8 mouse cellular contexts compared by ENCODE assay signal in genomic region chrX:6400398-6401020, GRCm38 (mm10). TPM values are rescaled to one million over a fixed set of nuclear protein-coding genes. Genes with fewer than 3 reads are reported as not detected.
DNase-seq lines count a peak whose midpoint lies in the region; ATAC-seq and TF ChIP-seq lines count a peak whose summit lies in the region.

No protein-coding gene starts in this region.

- TF ChIP-seq CTCF in testis, adult 2 months (IDR thresholded peaks at IDR 0.05; ENCODE audit: control insufficient read depth, insufficient read depth, insufficient replicate concordance, low read depth, low read length) = no peak

- peak overlapping the region; percentile 71 for H3K9ac ChIP-seq in kidney, embryonic 14.5 days (ENCODE audit: low read depth, low read length)

- H3K9me3 ChIP-seq in kidney, embryonic 14.5 days (ENCODE audit: control insufficient read depth, low read length) = no peaks in the 10 kb centered on the region
- H3K9me3 ChIP-seq in midbrain, embryonic 10.5 days (replicated peaks) = 0 out of 2 replicates have a peak, but pooled peaks cover 9% of the 10 kb centered on the region

- TF ChIP-seq POLR2A in testis, adult 2 months (IDR thresholded peaks at IDR 0.05; ENCODE audit: control insufficient read depth, low read depth, low read length) = no peak

- H3K4me3 ChIP-seq in kidney, embryonic 14.5 days (ENCODE audit: low read length) = peak overlapping the region; percentile 61
- peak overlapping the region; percentile 70 for H3K4me3 ChIP-seq in midbrain, embryonic 10.5 days
- peak overlapping the region; percentile 72 for H3K4me3 ChIP-seq in testis, adult 2 months (ENCODE audit: control insufficient read depth, low read depth, low read length)

- H3K4me1 ChIP-seq in kidney, embryonic 14.5 days (ENCODE audit: control insufficient read depth, insufficient read depth, low read length) = no peaks in the 10 kb centered on the region
- peaks cover 14% of the 10 kb centered on the region for H3K4me1 ChIP-seq in midbrain, embryonic 10.5 days
- peaks cover 4% of the 10 kb centered on the region; the same call in 1 of the 2 replicates for H3K4me1 ChIP-seq in testis, adult 2 months (ENCODE audit: control insufficient read depth, insufficient read depth, low read length)

- H3K27ac ChIP-seq in kidney, embryonic 14.5 days (ENCODE audit: low read depth, low read length) = peak overlapping the region; percentile 76
- peak overlapping the region; percentile 90 for H3K27ac ChIP-seq in midbrain, embryonic 10.5 days (replicated peaks)
- peak overlapping the region; percentile 17; the same call in 1 of the 2 replicates for H3K27ac ChIP-seq in testis, adult 2 months (ENCODE audit: control insufficient read depth, insufficient read depth, low read depth, low read length)

- no peaks in the 10 kb centered on the region for H3K27me3 ChIP-seq in kidney, embryonic 14.5 days (ENCODE audit: control insufficient read depth, insufficient read depth, low read length)
- H3K27me3 ChIP-seq in midbrain, embryonic 10.5 days (ENCODE audit: low read depth, poor library complexity, severe bottlenecking) = no peaks in the 10 kb centered on the region
- no peaks in the 10 kb centered on the region for H3K27me3 ChIP-seq in testis, adult 2 months (ENCODE audit: control insufficient read depth, insufficient read depth, low read length)

- ATAC-seq in kidney, embryonic 14.5 days (ENCODE audit: low FRiP score, low TSS enrichment) = peak; percentile 45

- 22% methylated on average over 32 of the region's 49 CpGs for WGBS in kidney, embryonic 14.5 days
- WGBS in midbrain, embryonic 10.5 days = 25% methylated on average over 42 of the region's 49 CpGs

- H3K4me2 ChIP-seq in kidney, embryonic 14.5 days (replicated peaks; ENCODE audit: low read depth, low read length) = peak overlapping the region; percentile 41

- no peaks in the 10 kb centered on the region for H3K36me3 ChIP-seq in kidney, embryonic 14.5 days (ENCODE audit: control insufficient read depth, insufficient read depth, low read length)
- no peaks in the 10 kb centered on the region for H3K36me3 ChIP-seq in midbrain, embryonic 10.5 days
- no peaks in the 10 kb centered on the region for H3K36me3 ChIP-seq in testis, adult 2 months (ENCODE audit: control insufficient read depth, insufficient read depth, low read length)

- DNase-seq in thymus, postnatal 14 days = peak; percentile 1
- DNase-seq in thymus, postnatal 0 days (ENCODE audit: low spot score) = no peak
- peak; percentile 9 to 17 for DNase-seq in cerebellum, postnatal 4 days (ENCODE audit: low spot score in 2 of 2)
- DNase-seq in heart, adult 8-10 months (ENCODE audit: low spot score) = peak; percentile 1
- peak; percentile 44 for DNase-seq in midbrain, embryonic 10.5 days (ENCODE audit: low spot score)
- DNase-seq in spleen, adult 18-20 months = no peak

RNA-seq across cellular contexts. Expression of gene Shroom4, which starts 0.9 kb away (rescaled TPM):
- 0.22 and 0.27 TPM in 2 replicates for polyA plus RNA-seq in thymus, postnatal 0 days (2015; fragmentation: Nextera tagmentation; extraction: Ambion mirVana)
- total RNA-seq in heart, adult 8-10 months (2022) = 10 to 100 TPM; 11.9 to 17.4 (median 14.1) TPM
- 5.1 and 9.3 TPM in 2 replicates for polyA plus RNA-seq in kidney, embryonic 14.5 days (2014; fragmentation: Nextera tagmentation; extraction: Ambion mirVana)
- 3.6 and 3.9 TPM in 2 replicates for polyA plus RNA-seq in midbrain, embryonic 10.5 days (2016; fragmentation: Nextera tagmentation; extraction: Ambion mirVana)
- polyA plus RNA-seq in testis, adult 2 months (2012; rRNA removed) = 0.35 and 0.49 TPM in 2 replicates

Comparison
In these comparisons a context has a peak if more than half of its experiments do, and no peak if none do; other contexts are left out.
1. DNase-seq: peak in thymus, postnatal 14 days (single experiment), cerebellum, postnatal 4 days (2 of 2), heart, adult 8-10 months (single experiment) and midbrain, embryonic 10.5 days (single experiment); none in thymus, postnatal 0 days (single experiment) and spleen, adult 18-20 months (0 of 2).
2. H3K27ac ChIP-seq: peak in every context shown above with its lines; median percentile 90 in midbrain, embryonic 10.5 days; 76 in kidney, embryonic 14.5 days; 17 in testis, adult 2 months.
3. Peak in every context shown above with its lines, with median percentiles within 50 percentile points of each other: H3K4me3 ChIP-seq.